Mouse (Mus musculus) urinary bladder, postnatal 25 days (tissue): Measurements from ENCODE around the gene A930017K11Rik.

Experiments used
- DNase-seq: peaks from one replicate; pipeline ENCODE4 v3.0.0; 2022; ENCODE audit warnings: low spot score

The A930017K11Rik gene

GRCm38 (mm10) chr17:25958771-25959494 is 6.6 kb upstream of the A930017K11Rik start:
- no peak for DNase-seq

- no peak for DNase-seq
These were observed 5.3 kb upstream of the A930017K11Rik start for GRCm38 (mm10) chr17:25957586-25958051.

GRCm38 (mm10) chr17:25956631-25957030 is 4.3 kb upstream of the A930017K11Rik start:
- no peak for DNase-seq

- no peak for DNase-seq
These were observed 3.8 kb upstream of the A930017K11Rik start for GRCm38 (mm10) chr17:25956201-25956600.

- DNase-seq = no peak
These were observed 3.4 kb upstream of the A930017K11Rik start for GRCm38 (mm10) chr17:25955736-25956135.

GRCm38 (mm10) chr17:25954671-25955070 is 2.3 kb upstream of the A930017K11Rik start:
- DNase-seq = no peak

- DNase-seq = no peak
These were observed 796 bp upstream of the A930017K11Rik start for GRCm38 (mm10) chr17:25953161-25953560.

GRCm38 (mm10) chr17:25951225-25951802 is 1.1 kb downstream of the A930017K11Rik start:
- DNase-seq = no peak

- DNase-seq = no peak
These were observed 1.7 kb downstream of the A930017K11Rik start for GRCm38 (mm10) chr17:25950706-25951105.

- no peak for DNase-seq
These were observed 2.4 kb downstream of the A930017K11Rik start for GRCm38 (mm10) chr17:25949981-25950380.

- no peak for DNase-seq
These were observed 4.3 kb downstream of the A930017K11Rik start for GRCm38 (mm10) chr17:25948051-25948450.

- no peak for DNase-seq
These were observed 4.8 kb downstream of the A930017K11Rik start for GRCm38 (mm10) chr17:25947576-25947975.

- DNase-seq = no peak
These were observed 5.5 kb downstream of the A930017K11Rik start for GRCm38 (mm10) chr17:25946891-25947290.

GRCm38 (mm10) chr17:25946349-25946748 is 6.0 kb downstream of the A930017K11Rik start:
- no peak for DNase-seq

GRCm38 (mm10) chr17:25945517-25946155 is 6.7 kb downstream of the A930017K11Rik start:
- no peak for DNase-seq

GRCm38 (mm10) chr17:25944366-25945163 is 7.8 kb downstream of the A930017K11Rik start, which contains the start of the genes Pigq and Nhlrc4:
Gene Pigq (minus strand): TSS chr17:25944936.
Gene Nhlrc4 (minus strand): TSS chr17:25944961.
- DNase-seq = no peak

GRCm38 (mm10) chr17:25943769-25944168 is 8.6 kb downstream of the A930017K11Rik start:
- no peak for DNase-seq

- no peak for DNase-seq
These were observed 9.1 kb downstream of the A930017K11Rik start for GRCm38 (mm10) chr17:25943221-25943620.

GRCm38 (mm10) chr17:25942597-25943151 is 9.7 kb downstream of the A930017K11Rik start:
- DNase-seq = no peak

GRCm38 (mm10) chr17:25941511-25942241 is 10.7 kb downstream of the A930017K11Rik start:
- peak; percentile 80 for DNase-seq

GRCm38 (mm10) chr17:25934526-25934925 is 17.8 kb downstream of the A930017K11Rik start:
- DNase-seq = no peak
